Mouse (Mus musculus) naive thymus-derived CD4-positive, alpha-beta T cell, adult 2 months (primary cell): ENCODE measurements at regions not wholly inside any gene's neighbourhood (a gene's known extent, or its start where the extent isn't known, plus 50 kb on each side); places are given as distances from the start of the nearest gene placed in this dataset.

Experiments
- DNase-seq: peaks from one replicate; pipeline ENCODE4 v3.0.0-alpha.2; 2011; ENCODE audit warnings: low read depth

DNA sequence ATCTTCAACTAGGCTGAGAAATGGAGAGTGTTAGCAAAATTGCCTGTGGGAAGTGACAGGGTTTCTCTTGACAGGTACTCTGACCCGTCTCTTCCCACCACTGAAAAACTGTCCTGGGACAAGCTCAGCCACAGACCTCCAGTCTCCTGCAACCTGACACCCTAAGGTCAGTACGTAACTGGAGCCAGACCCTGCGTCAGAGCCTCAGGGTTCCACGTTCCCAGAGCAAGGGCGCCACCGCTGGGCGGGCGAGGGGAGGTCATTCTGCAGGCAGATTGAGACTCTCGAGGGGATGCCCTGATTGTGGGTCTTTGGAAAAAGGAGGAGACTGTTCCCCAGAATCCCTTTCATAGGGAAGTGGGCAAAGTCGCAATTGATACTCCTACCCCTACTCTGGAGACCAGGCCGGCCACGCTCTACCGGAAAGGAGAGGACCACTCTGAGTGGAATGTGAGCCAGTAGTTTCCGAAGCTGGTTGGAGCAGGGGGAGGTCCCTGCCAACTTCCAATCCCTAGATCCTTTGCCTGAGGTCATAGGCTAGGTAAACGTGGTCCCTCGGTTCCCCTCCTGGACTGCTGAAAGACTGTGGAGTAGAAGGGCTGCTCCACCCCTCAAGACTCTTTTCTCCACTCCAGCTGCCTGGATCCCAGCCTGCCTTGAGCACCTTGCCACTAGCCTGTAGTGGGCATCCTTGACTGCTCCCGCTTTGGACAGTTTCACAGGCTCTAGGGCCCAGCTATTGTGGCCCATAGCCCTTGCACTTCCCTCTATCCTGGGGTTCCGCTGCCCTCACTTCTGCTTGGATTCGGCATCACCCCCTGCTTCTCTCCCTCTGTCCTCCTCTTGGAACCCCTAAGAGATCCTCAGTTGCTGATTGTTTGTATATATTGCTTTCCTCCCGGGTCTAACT lies 61.0 kb upstream of the Lpcat1 start:
- no peak for DNase-seq

DNA sequence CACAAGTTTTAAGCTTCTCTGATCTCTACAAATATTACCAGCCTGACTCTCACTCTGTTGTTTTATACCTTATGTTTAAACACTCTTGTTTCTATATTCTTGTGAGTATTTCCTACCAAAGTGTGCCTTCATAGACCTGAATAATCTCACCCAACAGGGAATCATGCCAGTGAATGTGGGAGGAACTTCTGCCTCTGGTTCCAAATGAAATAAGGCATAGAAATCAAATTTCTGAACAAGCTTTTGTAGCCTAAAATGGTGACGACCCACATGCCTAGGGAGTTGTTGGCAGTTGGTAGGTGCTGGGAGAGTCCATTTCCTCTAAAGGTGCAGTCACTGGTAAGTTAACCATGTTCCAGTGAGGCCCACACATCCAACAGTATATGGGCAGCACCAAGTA lies 66.1 kb upstream of the Lpcat1 start:
- DNase-seq, result no peak

DNA sequence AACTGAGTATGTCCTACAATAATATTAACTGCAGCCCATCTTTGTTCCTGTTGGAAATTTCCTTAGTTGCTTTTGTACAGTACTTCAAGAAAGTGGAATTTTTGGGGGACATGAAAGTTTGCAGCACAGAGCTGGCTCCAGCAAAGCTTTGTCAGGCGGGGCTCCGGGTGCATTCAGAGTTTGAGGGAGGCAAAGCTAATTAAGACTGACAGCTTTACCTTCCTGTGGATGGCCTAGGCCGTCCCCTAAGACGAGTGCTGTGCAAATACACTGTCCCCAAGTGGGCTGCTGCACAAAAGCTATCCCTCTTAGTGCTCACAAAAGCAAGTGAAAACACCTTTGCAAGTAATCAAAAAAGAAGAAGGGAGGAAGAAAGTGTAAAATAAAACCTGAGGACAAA lies 68.7 kb upstream of the Ndufs6 start:
- DNase-seq, result no peak

DNA sequence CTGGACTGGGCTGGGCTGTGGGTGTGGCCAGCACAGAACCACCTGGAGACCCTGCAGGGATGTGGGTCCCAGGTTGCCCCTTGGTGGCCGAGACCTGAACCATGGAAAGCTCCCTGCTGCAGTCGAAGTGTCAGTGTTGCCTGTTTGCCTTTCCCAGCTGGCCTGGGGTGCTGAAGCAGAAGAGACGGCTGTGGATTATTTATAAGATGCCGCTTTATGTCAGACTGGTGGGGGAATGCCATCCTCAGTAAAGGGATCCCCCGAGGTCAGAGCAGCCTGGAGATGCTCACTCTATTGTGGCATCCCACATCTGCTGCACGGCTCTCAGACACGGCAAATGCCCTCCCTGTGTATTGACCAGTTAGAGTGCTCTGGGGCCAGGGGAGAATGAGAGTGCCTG lies 67.5 kb upstream of the Ndufs6 start:
- no peak for DNase-seq

DNA sequence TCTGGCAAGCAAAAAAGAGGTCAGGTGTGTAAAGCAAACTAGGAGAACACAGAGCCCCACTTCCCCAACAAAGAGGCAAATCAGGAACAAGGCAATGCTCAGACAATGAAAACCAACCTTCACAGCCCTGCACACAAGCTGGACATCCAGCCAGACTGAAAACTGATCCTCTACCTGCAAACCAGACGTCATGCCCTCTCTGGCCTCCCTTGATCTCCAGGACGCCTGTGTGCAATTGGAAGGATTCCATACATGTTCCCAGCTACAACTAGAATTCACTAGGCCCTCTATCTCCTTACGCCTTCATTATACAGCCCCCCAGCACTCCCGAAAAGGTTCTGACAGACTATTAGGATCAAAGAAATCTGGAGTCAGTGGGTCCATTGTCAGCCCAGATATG lies 60.7 kb upstream of the Ndufs6 start:
- no peak for DNase-seq

DNA sequence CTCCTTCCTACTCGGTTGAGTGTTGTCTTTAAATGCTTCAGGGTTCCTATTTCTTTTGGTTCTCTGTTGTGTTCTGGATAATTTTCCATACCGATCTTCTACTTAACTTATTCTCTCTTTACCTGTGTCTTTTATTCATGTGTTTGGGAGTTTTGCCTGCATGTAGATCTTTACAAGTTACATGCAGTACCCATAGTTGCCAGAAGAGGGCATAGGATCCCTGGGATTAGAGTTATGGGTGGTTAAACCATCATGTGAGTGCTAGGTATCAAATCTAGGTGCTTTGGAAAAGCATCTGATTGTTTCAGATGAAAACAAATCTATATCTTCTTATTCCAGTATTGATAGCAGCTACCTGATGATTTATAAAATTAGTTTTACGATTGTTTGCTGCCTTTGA lies 55.2 kb upstream of the Ndufs6 start:
- peak; percentile 66 for DNase-seq
